Mouse (Mus musculus) ES-Bruce4 (cell line): ENCODE results near the gene Ttll5. TPM values are rescaled to one million over a fixed set of nuclear protein-coding genes. Genes with fewer than 3 reads are reported as not detected.

ENCODE experiments used
- H3K27ac ChIP-seq: 2 replicates; pipeline ENCODE4 v1.5.1; 2012; ENCODE audit warnings: low read length, inconsistent platforms; ENCODE audit not compliant: insufficient read depth
- H3K27me3 ChIP-seq: 2 replicates; pipeline ENCODE4 v1.6.1; 2012; ENCODE audit warnings: mild to moderate bottlenecking, low read length, inconsistent platforms; ENCODE audit not compliant: control insufficient read depth, poor library complexity, insufficient read depth, severe bottlenecking
- H3K36me3 ChIP-seq: 2 replicates; pipeline ENCODE4 v1.6.1; 2012; ENCODE audit warnings: inconsistent platforms, mild to moderate bottlenecking, low read length, moderate library complexity; ENCODE audit not compliant: control insufficient read depth, poor library complexity, insufficient read depth, severe bottlenecking
- H3K4me1 ChIP-seq: one replicate; pipeline ENCODE4 v1.8.1; 2011; ENCODE audit warnings: low read length; ENCODE audit not compliant: control insufficient read depth, insufficient read depth
- H3K4me3 ChIP-seq: 2 replicates; pipeline ENCODE4 v1.5.1; 2011; ENCODE audit warnings: low read depth, mild to moderate bottlenecking, low read length
- H3K9ac ChIP-seq: 2 replicates; pipeline ENCODE4 v1.6.1; 2012; ENCODE audit warnings: low read depth, mild to moderate bottlenecking, inconsistent platforms; ENCODE audit not compliant: poor library complexity, severe bottlenecking
- H3K9me3 ChIP-seq: replicated peaks from 2 replicates; pipeline ENCODE4 v1.6.1; 2012; ENCODE audit warnings: mild to moderate bottlenecking, low read length, inconsistent platforms; ENCODE audit not compliant: control insufficient read depth, poor library complexity, insufficient read depth, severe bottlenecking
- CTCF ChIP-seq: IDR thresholded peaks from one replicate; pipeline ENCODE4 v1.8.1; 2011; ENCODE audit warnings: low read depth, low read length
- EP300 ChIP-seq: IDR thresholded peaks from 2 replicates; pipeline ENCODE4 v1.6.1; 2011; ENCODE audit warnings: low read depth, low read length; ENCODE audit not compliant: insufficient read depth
- POLR2A ChIP-seq: IDR thresholded peaks from one replicate; pipeline ENCODE4 v1.8.1; 2011; ENCODE audit warnings: low read length; ENCODE audit not compliant: insufficient read depth
- polyA plus RNA-seq: library from polyadenylated mRNA; stranded (reverse); fragments of >200 nt; gene quantifications from 2 replicates; pipeline ENCODE4 v1.2.4, GENCODE M21; 2011; ENCODE audit warnings: low read depth; ENCODE audit not compliant: missing spikeins, insufficient read depth, insufficient read length

The Ttll5 gene
- polyA plus RNA-seq, 1 experiment: 19.4 TPM

GRCm38 (mm10) chr12:85912712-85913504 lies 88.4 kb downstream of the Ttll5 start:
- no peak for TF ChIP-seq CTCF
- no peak for TF ChIP-seq EP300
- no peak for TF ChIP-seq POLR2A
- Histone ChIP-seq H3K4me3 (no peak overlapping the region), H3K9ac (no peak overlapping the region), H3K9me3 (no peaks in the 10 kb centered on the region), H3K4me1 (no peaks in the 10 kb centered on the region), H3K36me3 (peaks cover 2% of the 10 kb centered on the region; the same call in 1 of the 2 replicates), H3K27ac (no peak overlapping the region), H3K27me3 (no peaks in the 10 kb centered on the region)

- Histone ChIP-seq H3K27ac (no peak overlapping the region), H3K9ac (no peak overlapping the region), H3K36me3 (peaks cover 2% of the 10 kb centered on the region), H3K4me1 (no peaks in the 10 kb centered on the region), H3K4me3 (no peak overlapping the region), H3K27me3 (no peaks in the 10 kb centered on the region), H3K9me3 (no peaks in the 10 kb centered on the region)
- TF ChIP-seq POLR2A (no peak), EP300 (no peak), CTCF (no peak)
These were observed 102.4 kb downstream of the Ttll5 start for GRCm38 (mm10) chr12:85926897-85927296.

- TF ChIP-seq POLR2A: no peak
- TF ChIP-seq CTCF: no peak
- TF ChIP-seq EP300: no peak
- Histone ChIP-seq H3K36me3 (peaks cover 2% of the 10 kb centered on the region), H3K9ac (no peak overlapping the region), H3K9me3 (no peaks in the 10 kb centered on the region), H3K27me3 (no peaks in the 10 kb centered on the region), H3K27ac (no peak overlapping the region), H3K4me3 (no peak overlapping the region), H3K4me1 (no peaks in the 10 kb centered on the region)
These were observed 104.1 kb downstream of the Ttll5 start for GRCm38 (mm10) chr12:85928513-85928912.

- Histone ChIP-seq H3K27ac (no peak overlapping the region), H3K9me3 (no peaks in the 10 kb centered on the region), H3K4me1 (no peaks in the 10 kb centered on the region), H3K36me3 (peaks cover 2% of the 10 kb centered on the region), H3K9ac (no peak overlapping the region), H3K27me3 (no peaks in the 10 kb centered on the region), H3K4me3 (no peak overlapping the region)
- TF ChIP-seq POLR2A: no peak
- TF ChIP-seq EP300: no peak
- TF ChIP-seq CTCF: no peak
These were observed 105.3 kb downstream of the Ttll5 start for GRCm38 (mm10) chr12:85929711-85930110.

- H3K9ac ChIP-seq: no peak overlapping the region
- TF ChIP-seq CTCF (no peak), POLR2A (no peak), EP300 (no peak)
- H3K27ac ChIP-seq: no peak overlapping the region
- no peak overlapping the region for H3K4me3 ChIP-seq
- H3K27me3 ChIP-seq: no peaks in the 10 kb centered on the region
- no peaks in the 10 kb centered on the region for H3K9me3 ChIP-seq
- H3K36me3 ChIP-seq: peaks cover 2% of the 10 kb centered on the region
- H3K4me1 ChIP-seq: no peaks in the 10 kb centered on the region
These were observed 106.3 kb downstream of the Ttll5 start for GRCm38 (mm10) chr12:85930713-85931112.

- Histone ChIP-seq H3K36me3 (no peaks in the 10 kb centered on the region; the same call in 1 of the 2 replicates), H3K27me3 (no peaks in the 10 kb centered on the region), H3K9ac (no peak overlapping the region), H3K4me1 (no peaks in the 10 kb centered on the region), H3K27ac (no peak overlapping the region), H3K9me3 (no peaks in the 10 kb centered on the region), H3K4me3 (no peak overlapping the region)
- no peak for TF ChIP-seq POLR2A
These were observed 108.8 kb downstream of the Ttll5 start for GRCm38 (mm10) chr12:85933241-85933640.
